Mouse (Mus musculus): Measurements from ENCODE around the gene Map1lc3b. TPM values are rescaled to one million over a fixed set of nuclear protein-coding genes. Genes with fewer than 3 reads are reported as not detected.

Map1lc3b gene
- 194 to 209 TPM (median 197 TPM) in 4 replicates for total RNA-seq (2023)

DNA sequence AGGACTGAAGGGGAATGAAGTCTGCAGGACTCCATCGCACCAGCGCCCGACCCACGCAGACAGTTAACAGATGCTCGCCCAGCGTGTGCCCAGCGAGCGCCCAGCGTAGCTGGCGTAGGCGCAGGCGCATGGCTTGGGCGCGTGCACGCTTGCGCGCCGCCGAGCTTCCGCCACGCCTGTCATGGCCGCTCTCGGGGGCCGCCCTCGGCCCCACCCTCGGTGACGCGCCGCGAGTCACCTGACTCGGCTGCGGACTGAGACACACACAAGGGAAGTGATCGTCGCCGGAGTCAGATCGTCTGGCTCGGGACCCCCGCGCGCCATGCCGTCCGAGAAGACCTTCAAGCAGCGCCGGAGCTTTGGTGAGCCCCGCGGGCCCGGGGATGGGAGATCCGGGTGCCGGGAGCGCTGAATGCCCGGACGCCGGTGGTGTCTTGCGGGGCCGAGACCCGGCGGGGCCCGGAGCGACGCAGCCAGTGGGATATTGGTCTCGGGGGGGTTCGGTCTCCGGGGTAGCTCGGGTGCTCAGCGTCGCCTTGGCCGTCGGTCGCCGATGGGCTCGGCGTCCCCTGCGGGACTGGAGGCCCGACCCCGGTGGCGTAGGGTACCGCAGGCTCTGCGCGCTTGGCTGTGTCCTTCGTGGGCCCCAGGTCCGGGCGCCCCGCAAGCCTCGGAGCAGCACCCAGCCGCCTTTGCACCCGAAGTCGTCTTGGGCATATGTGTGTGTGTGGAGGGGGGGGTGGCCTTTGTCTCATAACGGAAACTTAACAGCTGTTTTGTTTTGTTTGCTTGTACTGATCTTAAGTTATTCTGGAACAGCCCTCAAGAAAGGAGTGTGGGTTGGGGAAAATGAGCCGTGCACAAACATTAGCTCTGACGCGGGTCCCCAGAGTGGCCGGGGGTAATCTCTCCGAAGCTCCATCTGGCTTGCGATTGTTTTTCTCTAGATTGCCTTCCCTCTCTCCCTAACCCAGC is at the start of gene Map1lc3b:
Gene Map1lc3b, plus strand, starts transcription at position 159 of the 975 bp plus-strand sequence.

DNA sequence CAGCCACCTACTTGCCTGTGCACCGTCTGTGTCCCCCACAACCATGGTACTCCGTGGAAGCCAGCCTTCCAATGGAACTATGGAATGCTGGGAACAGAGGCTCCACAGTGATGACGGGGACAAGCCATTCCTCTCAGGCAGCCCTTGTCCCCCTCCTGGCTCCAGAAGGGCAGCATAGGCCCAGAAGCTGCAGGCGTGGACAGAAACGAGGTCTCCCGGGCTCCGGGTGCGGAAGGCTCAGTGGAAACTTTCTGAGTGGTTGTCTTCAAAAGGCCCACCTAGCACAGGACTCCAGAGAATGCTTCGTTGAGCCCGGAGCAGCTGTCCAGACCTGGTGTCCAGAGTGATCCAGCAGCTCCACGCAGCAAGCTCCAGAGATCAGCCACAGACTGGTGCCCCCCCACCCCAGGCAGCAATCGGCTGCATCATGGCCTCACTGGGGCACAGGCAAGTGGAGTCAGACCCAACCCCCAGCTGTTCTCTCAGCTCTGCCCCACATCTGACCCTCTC is 45.8 kb upstream of the Map1lc3b start, which contains the start of gene 1700018B08Rik:
Gene 1700018B08Rik, minus strand, starts transcription at position 45 of the 510 bp plus-strand sequence.

DNA sequence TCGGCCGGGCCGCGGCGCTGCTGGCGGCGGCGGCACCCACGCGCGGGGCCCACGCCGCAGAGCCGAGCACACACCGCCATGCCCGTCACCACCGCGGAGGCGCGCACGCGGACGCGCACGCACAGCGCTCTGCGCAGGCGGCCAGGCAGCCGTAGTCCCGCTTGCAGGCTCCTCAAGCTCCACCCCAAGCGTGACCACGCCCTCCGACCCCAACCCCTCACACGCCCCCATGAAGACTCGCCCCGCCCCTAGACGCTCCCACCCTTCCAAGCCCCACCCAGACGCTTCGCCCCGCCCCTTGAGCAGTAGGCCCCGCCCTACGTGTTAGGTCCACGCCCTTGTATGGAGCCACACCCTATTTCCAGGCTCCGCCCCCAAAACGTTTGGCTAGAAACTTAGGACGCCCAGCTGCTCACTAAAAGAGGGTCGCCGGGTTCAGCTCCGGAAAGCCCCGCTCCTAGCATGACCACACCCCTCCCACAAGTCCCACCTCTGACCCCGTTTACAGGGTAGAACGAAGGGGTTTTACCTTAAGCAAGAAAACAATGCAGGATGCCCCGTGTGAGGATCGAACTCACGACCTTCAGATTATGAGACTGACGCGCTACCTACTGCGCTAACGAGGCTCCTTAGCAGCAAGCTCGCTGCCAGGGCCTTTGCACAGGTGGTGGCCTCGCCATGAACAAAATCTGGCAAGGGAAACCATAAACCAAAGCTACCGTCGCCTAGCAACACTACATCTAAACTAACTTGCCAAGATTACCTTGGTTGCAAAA is 11.3 kb upstream of the Map1lc3b start, which contains the start of gene Fbxo31:
Gene Fbxo31, minus strand, starts transcription at position 131 of the 776 bp plus-strand sequence.

Other genes starting within 250 kb of the Map1lc3b start
- not detected in 4 replicates for gene 1700018B08Rik, start 46.0 kb upstream of the Map1lc3b start, total RNA-seq (2023)
- 16.4 to 19.5 TPM (median 17.6 TPM) in 4 replicates for gene Fbxo31, start 11.6 kb upstream of the Map1lc3b start, total RNA-seq (2023)
- 0.19 TPM in 1 of 4 replicates, not detected in the others for gene Zcchc14, start 62.5 kb downstream of the Map1lc3b start, total RNA-seq (2023)
- gene Jph3, start 139.3 kb downstream of the Map1lc3b start, total RNA-seq (2023): not detected in 4 replicates
- gene Klhdc4, start 239.2 kb downstream of the Map1lc3b start, total RNA-seq (2023): 48.5 to 68.6 TPM (median 59.4 TPM) in 4 replicates

Measured in B cell, adult 62 days (primary cell).